Mouse (Mus musculus): ENCODE measurements around the gene Ino80. TPM values are rescaled to one million over a fixed set of nuclear protein-coding genes. Genes with fewer than 3 reads are reported as not detected.
A peak's percentile ranks its signal among the peaks of the same experiment; 100 is the strongest.

Ino80 gene
- total RNA-seq, 2 experiments from 2014 or later: 9.9 to 10.7 TPM

DNA sequence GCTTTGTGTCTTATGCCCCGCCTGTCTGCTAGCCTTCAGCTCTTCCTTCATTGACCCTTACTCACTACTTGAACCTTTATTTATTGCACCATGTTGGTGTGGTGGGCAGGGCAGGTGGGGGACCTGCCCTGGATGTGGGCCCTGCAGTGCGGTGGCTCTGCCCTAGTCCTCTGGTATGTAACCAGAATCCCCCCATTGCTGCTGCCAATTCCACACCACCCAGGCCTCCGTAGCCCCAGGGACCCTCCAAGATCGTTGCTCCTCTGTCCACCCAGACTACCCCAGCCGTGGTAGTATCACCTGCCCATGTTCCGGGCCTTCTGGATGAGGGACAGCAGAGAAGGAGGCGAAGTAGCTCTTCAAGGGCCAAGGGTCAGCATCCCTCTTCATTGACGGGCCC, 123.8 kb downstream of the Ino80 start:
- no peak for DNase-seq

DNA sequence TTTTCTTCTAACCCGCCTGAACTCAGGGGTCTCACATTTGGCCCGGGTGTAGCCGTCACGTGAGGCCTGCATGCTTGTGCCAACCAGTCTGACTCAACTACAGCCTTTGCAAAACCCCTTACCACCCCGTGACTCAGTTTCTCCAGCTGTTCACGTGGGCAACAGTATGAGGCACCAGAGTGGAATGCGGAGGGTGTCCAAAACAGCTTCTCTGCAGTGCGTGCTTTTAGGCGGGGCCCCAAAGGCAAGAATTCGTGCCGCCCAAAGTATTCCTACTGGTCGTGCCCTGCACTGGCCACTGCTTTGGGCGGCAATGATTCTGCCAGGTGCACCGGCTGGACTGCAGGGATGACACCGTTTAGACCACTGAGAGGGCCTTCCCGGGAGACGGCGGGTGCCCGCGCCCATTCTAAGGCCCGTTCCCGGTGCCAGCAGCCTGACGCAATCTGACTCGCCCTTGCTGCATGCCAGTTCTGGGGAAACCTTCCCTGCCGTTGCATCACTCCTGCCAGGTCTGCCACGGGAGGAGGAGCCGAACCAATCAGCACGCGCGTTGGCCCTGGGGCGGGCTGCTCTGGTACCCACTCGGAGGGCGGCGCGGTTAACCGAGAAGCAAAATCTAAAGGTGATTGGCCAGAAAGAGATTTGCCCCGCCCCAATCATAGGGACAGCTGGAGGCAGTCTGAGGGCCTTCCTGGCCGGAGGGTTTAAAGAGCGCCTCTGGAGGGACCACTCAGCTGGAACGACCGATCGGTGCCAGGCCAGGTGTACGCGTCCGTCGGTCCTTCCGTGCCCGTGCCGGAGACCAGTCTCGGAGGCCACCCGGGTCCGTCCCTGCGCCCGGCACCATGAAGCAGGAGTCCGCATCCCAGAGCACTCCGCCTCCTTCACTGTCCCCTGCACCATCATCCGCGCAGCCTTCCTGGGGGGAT, 126.7 kb downstream of the Ino80 start, which contains the start of gene Chac1:
Gene Chac1, plus strand, starts transcription at position 675 of the 932 bp plus-strand sequence.
- DNase-seq: peak; percentile 89 to 91

DNA sequence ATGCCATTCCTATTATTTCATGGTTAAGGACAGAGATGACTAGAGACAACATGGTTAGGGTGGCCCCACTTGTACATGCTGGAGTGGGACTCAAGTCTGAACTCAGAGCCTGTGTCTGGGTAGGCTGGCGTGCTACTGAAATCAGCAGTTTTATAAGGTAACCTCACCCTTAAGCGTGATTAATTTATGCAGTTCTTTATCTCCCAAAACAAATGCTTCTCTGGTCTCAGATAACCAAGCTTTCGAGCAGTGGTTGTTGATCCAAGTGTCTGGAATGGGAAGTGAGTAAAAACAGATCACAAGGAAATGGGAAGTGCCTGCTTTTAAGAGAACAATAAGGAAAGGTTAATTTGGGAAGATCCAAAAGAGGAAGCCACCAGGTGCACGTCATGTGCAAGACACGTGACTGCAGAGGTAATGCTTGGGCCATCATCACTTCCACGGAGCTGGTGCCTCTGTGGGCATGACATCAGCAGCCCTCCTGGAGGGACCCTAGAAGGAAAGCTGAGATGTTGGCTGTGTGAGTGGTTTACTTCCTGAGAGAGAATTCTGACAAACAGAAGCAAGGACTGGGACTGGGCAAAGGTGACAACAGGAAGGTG, 132.8 kb downstream of the Ino80 start:
- no peak for DNase-seq

DNA sequence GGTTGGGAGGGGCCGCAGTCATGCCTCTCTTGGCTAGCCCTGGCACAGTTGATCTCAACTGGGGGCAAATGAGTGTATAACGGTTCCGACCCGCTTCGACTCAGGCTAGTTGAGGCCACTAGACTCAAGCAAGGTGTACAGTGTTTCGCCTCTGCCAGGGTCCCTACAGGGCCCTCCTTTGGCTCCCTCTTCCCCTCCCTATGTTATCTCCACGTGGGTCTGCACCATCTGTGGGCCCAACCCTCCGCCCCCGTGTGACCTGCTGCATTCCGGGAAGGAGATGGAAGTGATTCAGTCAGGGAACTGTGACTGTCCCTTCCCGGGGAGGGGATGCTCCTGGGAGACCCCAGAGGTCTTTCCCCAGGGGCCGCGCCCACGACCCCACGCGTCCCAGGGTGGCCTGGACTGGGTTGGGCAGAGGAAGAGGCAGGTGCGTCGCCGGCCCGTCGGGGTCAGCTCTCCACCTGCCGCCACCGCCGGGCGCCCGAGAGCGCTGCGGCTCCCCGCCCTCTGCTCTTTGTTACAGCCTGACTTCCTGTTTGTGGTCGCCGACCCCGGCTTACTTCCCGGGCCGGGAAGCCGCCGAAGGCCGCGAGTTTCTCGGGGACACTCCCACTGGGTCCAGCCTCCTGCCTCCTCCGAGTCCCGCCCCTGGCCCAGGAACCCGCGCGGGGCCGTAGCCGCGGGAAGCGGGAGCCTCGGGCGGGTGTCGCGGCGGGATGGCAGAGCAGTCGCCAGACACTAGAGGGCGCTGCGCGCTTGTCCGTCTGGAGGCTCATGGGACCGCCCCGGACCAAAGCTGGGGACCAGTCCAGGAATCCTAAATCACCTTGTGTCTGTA, 139.8 kb downstream of the Ino80 start:
- peak; percentile 96 for DNase-seq

DNA sequence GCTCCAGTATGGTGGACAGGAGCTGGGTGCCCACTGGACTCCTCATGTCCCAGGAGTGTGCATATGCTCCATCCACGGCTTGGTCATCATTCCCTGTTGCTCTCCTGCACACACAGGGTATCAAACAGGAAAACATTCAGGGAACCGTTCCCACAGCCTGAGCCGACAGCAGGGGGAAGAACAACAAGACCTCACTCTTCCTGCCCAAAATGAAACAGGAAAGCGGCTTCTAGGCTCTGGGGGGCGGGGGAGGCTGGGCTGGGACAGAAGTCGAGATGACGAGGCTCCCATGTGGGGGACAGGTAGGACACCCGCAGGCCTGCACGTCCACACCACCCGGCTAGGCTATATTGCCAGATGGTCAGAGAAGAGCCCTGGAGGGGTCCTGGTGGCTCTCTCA, 141.0 kb downstream of the Ino80 start:
- DNase-seq: peak; percentile 60 to 81

DNA sequence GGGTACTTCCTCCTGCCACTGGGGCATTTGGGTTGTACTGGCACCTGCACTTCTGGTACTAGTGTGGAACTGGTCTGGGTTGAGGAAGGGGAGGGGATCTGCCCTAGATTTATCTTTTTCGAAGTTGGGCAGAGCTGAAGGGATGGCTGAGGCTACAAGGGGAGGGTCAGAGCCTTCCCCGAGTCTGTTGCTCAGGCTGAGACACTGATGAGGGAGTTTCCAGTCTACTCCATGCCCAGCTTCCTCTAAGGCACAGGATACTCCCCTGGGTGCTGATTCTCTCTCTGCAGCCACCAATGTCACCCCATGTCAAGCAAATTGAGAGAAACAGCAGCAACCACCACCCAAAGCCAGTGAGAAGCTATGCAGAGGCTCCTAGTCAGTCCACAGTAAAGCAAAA, 141.5 kb downstream of the Ino80 start:
- DNase-seq: no peak

DNA sequence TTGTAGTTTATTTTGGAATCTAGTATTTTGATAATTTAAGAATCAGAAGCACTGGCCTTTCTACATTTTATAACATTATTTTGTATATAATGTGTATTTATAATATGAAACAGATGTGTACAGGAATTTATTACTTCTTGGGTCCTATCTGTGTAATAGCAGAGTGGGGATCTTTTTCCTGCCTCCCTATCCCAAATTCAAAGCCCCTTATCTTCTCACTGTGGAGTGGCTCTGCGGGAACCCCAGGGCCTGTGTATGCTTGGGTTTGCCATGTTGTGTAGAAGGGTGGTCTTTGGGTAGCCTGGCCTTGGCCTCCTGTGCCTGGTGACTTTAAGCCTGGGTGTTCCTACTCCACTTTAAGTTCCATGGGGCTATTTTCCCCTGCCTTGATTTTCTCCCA, 142.0 kb downstream of the Ino80 start:
- DNase-seq: no peak

DNA sequence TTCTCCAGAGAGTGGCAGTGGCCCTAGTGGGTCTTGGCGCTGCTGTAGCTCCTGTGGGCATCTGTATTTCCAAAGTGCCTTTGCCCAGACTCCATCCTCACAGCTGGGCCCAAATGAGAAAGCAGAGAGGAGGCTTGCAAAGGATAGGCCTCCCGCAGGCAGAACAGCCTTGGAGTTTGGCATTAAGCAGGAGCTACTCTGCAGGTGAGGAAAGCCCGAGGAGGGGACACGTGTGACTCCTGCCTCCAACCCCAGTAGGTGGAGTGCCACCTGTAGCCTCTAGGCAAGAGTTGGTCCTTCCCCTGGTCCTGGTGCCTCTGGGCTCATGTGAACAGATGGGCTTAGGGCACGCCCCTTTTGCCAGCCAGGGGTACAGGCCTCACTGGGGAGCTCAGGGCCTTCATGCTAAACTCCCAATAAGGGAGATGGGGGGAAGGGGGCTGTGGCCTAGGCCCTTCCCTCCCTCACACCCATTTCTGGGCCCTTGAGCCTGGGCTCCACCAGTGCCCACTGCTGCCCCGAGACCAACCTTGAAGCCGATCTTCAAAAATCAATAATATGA, 142.4 kb downstream of the Ino80 start:
- DNase-seq: no peak

DNA sequence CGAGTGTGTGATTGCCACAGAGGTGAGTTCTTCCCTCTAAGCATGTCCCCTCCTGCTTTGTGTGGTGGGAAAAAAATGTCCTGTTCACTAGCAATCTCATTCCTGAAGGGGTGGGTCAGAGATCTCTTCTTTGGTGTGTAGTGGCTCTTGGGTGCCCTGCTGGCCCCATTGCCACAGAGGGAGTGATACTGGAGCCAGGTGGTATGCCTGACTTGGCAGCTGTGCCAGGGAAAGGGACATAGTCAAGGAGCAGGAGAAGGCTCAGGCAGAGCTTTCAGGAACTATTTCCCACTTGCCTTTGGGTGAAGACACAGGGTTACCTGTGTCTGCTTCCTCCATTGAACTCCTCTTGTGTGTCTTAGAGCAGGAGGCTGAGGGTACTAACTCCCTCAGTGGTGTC, 143.4 kb downstream of the Ino80 start:
- DNase-seq: no peak

DNA sequence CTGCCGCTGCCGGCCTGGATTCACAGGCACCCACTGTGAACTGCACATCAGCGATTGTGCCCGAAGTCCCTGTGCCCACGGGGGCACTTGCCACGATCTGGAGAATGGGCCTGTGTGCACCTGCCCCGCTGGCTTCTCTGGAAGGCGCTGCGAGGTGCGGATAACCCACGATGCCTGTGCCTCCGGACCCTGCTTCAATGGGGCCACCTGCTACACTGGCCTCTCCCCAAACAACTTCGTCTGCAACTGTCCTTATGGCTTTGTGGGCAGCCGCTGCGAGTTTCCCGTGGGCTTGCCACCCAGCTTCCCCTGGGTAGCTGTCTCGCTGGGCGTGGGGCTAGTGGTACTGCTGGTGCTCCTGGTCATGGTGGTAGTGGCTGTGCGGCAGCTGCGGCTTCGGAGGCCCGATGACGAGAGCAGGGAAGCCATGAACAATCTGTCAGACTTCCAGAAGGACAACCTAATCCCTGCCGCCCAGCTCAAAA, 145.3 kb downstream of the Ino80 start:
- no peak for DNase-seq

DNA sequence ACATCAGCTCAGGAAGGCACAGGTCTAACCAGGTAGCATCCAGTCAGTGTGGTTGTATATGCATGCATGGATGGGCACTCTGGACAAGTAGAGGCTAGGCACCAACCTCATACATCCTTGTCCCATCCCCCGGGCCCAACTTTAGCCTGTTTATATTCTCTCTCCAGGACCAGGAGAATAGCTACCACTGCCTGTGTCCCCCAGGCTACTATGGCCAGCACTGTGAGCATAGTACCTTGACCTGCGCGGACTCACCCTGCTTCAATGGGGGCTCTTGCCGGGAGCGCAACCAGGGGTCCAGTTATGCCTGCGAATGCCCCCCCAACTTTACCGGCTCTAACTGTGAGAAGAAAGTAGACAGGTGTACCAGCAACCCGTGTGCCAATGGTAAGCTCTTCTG, 146.7 kb downstream of the Ino80 start:
- no peak for DNase-seq

DNA sequence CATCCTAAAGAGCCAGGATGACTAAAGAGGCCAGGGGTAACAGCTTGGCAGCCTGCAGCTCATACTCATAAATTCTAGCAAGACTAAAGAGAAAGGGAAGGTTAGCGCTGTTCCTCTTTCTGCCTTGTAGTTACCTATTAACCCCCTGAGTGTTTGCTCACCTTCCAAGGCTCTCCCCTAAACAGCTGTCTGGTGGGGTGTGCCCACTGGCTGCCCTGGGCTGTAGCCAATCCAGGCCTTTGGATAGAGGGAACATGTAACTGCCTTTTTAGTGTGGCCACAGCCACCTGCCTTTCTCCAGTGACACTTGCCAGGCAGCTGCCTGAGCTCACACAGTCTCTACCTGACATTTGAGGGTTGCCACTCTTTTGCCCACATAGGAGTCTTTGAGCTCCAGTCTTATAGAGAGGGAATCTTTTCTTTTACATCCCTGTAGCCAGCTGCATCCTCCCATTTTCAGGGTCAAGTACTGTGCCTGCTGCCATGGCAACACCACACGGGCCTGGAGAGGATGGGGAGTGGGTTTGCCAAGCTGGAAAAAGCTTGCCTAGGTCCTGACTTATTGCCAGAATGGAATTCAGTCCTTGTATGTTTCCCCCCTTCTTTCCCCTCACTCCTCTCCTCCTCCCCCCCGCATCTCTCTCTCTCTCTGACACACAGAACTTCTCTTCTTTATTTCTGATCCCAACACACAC, 148.2 kb downstream of the Ino80 start:
- DNase-seq: no peak

DNA sequence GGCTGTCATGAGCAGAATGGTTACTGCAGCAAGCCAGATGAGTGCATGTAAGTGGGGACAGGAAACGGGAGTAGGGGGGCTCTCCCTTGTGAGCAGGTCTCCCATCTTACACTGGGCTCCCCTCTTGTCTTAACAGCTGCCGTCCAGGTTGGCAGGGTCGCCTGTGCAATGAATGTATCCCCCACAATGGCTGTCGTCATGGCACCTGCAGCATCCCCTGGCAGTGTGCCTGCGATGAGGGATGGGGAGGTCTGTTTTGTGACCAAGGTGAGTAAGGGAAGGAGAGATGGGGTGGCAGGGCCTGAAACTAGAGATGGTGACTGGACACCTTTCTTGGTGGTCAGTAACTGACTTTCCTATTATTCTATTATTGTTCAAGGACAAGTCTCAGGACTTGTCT, 148.9 kb downstream of the Ino80 start:
- no peak for DNase-seq

DNA sequence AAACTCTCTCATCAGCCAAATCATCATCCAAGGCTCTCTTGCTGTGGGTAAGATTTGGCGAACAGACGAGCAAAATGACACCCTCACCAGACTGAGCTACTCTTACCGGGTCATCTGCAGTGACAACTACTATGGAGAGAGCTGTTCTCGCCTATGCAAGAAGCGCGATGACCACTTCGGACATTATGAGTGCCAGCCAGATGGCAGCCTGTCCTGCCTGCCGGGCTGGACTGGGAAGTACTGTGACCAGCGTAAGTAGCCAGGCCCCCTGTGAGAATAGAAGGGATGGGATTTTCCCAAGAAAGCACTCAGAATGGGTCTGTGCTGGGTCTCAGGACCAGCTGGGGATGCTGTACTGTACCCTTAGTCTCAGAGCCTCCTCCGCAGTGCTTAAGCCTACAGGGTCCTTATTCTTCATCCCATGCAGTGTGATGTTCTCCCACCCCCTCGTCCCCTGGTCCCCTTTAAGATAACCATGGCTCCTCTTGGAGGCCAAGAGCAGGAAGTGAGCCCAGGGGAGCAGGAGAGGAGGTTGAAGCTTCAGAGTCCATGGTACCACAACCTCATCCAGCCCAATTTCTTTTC, 149.5 kb downstream of the Ino80 start:
- no peak for DNase-seq

DNA sequence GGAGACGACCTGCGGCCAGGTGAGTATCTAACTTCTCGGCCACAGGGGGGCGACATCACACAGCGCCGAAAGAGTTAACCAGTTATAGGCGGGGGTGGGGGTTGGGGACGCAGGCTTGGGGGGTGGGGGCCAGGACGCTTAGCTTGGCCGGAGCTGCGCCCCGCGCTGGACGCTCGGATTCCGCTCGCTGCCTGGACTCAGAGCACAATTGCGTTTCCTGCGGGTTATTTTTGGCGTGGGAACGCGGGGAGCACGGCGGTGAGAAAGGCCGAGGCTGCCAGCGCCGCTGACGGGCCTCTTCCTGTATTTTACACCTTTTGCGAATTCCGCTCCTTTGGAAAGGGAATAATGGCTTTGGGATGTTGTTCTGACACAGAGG, 150.4 kb downstream of the Ino80 start:
- DNase-seq: peak; percentile 70 to 91

DNA sequence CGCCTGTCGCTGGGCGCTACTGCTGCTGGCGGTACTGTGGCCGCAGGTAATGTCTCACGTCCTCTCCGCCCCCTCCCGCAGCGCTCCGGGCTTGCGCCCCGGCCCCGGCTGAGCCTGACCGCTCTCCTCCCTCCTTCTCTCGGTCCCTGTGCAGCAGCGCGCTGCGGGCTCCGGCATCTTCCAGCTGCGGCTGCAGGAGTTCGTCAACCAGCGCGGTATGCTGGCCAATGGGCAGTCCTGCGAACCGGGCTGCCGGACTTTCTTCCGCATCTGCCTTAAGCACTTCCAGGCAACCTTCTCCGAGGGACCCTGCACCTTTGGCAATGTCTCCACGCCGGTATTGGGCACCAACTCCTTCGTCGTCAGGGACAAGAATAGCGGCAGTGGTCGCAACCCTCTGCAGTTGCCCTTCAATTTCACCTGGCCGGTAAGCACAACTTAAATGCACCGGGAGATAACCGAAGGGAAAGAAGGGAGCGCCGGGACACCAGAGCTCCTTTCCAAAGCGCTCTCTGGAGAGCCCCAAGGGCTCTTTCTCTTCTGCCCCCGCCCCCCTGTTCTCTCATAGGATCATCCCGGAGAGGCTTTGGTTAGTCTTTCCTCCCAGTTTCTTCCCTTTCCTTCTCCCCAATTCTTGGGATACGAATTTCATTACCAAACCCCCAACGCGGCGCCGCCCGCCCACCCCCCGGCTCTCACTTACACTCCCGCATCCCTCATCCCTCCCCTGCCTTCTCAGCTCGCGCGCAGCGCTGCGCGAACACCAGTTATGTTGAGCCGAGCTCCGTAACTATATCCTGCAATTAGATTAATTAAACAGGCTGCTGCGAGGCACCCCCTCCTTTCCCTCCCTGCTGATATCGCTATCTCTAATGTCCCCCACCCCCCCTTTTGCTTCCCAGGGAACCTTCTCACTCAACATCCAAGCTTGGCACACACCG, 151.1 kb downstream of the Ino80 start:
- DNase-seq: no peak

DNA sequence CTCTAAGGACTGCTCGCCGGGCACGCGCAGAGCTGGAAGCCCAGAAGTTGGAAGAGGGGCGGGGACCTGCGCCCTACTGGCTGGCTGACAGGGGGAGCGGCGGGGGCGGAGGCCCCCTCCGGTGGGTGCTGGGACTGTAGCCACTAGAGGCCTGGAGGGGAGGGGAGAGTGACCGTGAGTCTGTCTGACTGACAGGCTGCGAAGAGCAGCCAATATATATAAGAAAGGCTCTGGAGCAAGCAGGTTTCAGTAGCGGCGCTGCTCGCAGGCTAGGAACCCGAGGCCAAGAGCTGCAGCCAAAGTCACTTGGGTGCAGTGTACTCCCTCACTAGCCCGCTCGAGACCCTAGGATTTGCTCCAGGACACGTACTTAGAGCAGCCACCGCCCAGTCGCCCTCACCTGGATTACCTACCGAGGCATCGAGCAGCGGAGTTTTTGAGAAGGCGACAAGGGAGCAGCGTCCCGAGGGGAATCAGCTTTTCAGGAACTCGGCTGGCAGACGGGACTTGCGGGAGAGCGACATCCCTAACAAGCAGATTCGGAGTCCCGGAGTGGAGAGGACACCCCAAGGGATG, 151.8 kb downstream of the Ino80 start, which contains the start of gene Dll4:
Gene Dll4, plus strand, starts transcription at position 217 of the 576 bp plus-strand sequence.
- DNase-seq: peak; percentile 76 to 89

DNA sequence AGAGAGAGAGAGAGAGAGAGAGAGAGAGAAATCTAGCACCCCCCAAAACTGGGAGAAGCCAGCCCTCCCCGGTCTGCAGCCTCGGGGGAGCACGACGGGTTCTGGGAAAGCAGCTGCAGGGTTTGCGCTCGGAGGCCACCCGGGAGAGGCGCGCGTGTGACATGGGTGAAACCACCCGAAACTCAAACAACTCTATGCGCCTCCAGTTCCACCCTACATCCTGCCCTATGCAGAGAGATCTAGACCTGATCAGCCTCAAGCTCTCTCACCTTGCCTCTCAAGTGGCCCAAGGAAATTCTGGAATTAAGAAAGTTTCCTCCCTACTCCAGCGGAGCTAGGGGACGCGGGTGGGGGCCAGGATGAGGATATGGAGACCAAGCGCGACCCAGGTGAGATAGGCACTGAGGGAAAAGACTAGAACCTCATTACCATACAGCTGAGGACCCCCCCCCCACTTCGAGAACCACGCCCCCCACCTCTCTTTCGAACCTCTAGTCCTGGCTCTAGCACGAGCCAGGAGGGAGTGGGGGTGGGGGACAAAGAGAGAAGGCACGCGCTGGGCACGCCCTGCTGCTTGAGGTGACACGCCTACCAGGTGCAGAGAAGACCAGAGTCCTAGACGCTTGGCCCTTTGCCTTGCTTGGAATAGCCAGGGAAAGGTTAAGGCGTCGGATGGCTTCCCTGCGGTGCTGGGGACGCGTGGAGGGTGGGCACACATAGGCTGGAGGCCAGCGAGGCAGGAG, 152.7 kb downstream of the Ino80 start:
- DNase-seq: no peak

All from heart, adult 18-20 months (tissue).